Mouse (Mus musculus) megakaryocyte, embryonic 14.5 days (primary cell): ENCODE data around the gene Serpinb3d.
"Not testable (repeated sequence)": the region's sequence is repeated elsewhere in the genome, so short reads cannot be mapped to it uniquely, and the experiment has no call there.

ENCODE experiments used
- FLI1 ChIP-seq: IDR thresholded peaks from 2 replicates; pipeline ENCODE4 v1.6.1; 2012; ENCODE audit warnings: low read length, inconsistent platforms, mixed read lengths
- GATA1 ChIP-seq: IDR thresholded peaks from 3 replicates; pipeline ENCODE4 v1.6.1; 2012; ENCODE audit warnings: mixed read lengths, low read length, inconsistent platforms, borderline replicate concordance

DNA sequence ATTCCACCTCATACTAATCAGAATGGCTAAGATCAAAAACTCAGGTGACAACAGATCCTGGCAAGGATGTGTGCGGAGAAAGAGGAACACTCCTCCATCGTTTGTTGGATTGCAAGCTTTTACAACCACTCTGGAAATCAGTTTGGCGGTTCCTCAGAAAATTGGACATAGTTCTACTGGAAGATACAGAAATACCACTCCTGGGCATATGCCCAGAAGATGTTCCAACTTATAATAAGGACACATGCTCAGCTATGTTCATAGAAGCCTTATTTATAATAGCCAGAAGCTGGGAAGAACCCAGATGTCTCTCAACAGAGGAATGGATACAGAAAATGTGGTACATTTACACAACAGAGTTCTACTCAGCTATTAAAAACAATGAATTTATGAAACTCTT lies 49.1 kb downstream of the Serpinb3d start:
- TF ChIP-seq GATA1, FLI1: not testable (repeated sequence)
